29 mouse cellular contexts compared by ENCODE assay signal in the genomic region with DNA sequence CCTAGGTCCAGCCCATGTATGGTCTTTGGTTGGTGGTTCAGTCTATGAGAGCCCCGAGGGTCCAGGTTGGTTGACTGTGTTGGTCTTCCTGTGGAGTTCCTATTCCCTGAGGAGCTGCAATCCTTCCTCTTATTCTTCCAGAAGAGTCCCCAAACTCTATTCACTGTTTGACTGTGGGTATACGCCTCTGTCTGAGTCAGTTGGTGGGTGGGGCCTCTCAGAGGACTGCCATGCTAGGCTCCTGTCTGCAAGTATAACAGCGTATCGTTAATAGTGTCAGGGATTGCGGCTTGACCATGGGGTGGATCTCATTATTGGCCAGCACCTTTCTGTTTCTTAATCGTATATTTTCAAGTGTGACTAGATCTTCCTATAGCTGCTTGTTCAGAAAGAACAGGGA. TPM values are rescaled to one million over a fixed set of nuclear protein-coding genes. Genes with fewer than 3 reads are reported as not detected.
DNase-seq lines count a peak whose midpoint lies in the region; ATAC-seq and TF ChIP-seq lines count a peak whose summit lies in the region.
"Had no signal": no experiment of that assay in that cellular context is flagged by ENCODE, and none has a peak within 500 bp of the region (broad histone marks: within the 10 kb centered on the region; RNA-seq: fewer than 3 reads in every experiment).

No protein-coding gene starts in this region.

- H3K9me3 ChIP-seq in lung, postnatal 0 days (ENCODE audit: low read length) = no peaks in the 10 kb centered on the region
- H3K9me3 ChIP-seq in intestine, postnatal 0 days (ENCODE audit: control insufficient read depth) = no peaks in the 10 kb centered on the region
- H3K9me3 ChIP-seq: embryonic facial prominence, embryonic 13.5 days; forebrain, embryonic 10.5 days; forebrain, embryonic 15.5 days; hindbrain, embryonic 13.5 days; kidney, embryonic 15.5 days; liver, embryonic 15.5 days had no signal

- H3K4me2 ChIP-seq in lung, postnatal 0 days (replicated peaks; ENCODE audit: low read depth, low read length) = no peak overlapping the region
- H3K4me2 ChIP-seq in intestine, postnatal 0 days (replicated peaks; ENCODE audit: low read depth) = peak overlapping the region; percentile 40; the same call in 1 of the 2 replicates
- H3K4me2 ChIP-seq: embryonic facial prominence, embryonic 13.5 days; forebrain, embryonic 15.5 days; heart, embryonic 11.5 days; hindbrain, embryonic 13.5 days; kidney, embryonic 15.5 days; liver, embryonic 15.5 days had no signal

- TF ChIP-seq CTCF in kidney, adult 2 months (conservative IDR thresholded peaks at IDR 0.05; ENCODE audit: insufficient read depth, insufficient read length, low read depth, low read length) = no peak
- no peak for TF ChIP-seq CTCF in lung, postnatal 0 days (IDR thresholded peaks at IDR 0.05)
- no peak for TF ChIP-seq CTCF in intestine, postnatal 0 days (IDR thresholded peaks at IDR 0.05; ENCODE audit: low read depth)

- TF ChIP-seq POLR2A in kidney, adult 2 months (IDR thresholded peaks at IDR 0.05; ENCODE audit: low read depth, low read length) = no peak

- WGBS in kidney, adult 2 months = 80% methylated on average over 6 of the region's 6 CpGs
- 67% methylated on average over 6 of the region's 6 CpGs for WGBS in lung, postnatal 0 days
- 59% methylated on average over 6 of the region's 6 CpGs for WGBS in intestine, postnatal 0 days

- peak overlapping the region; percentile 83 for H3K27ac ChIP-seq in kidney, adult 2 months (ENCODE audit: insufficient read depth, low read depth, low read length)
- peak overlapping the region; percentile 38; the same call in 1 of the 2 replicates for H3K27ac ChIP-seq in lung, postnatal 0 days (ENCODE audit: low read length)
- H3K27ac ChIP-seq in intestine, postnatal 0 days (ENCODE audit: low read depth, low read length) = no peak overlapping the region
- H3K27ac ChIP-seq: embryonic facial prominence, embryonic 13.5 days; forebrain, embryonic 10.5 days; forebrain, embryonic 15.5 days; hindbrain, embryonic 13.5 days; liver, embryonic 15.5 days had no signal

- no peak overlapping the region for H3K4me3 ChIP-seq in kidney, adult 2 months (ENCODE audit: insufficient read depth, low read depth, low read length)
- H3K4me3 ChIP-seq in lung, postnatal 0 days (ENCODE audit: low read depth, low read length) = no peak overlapping the region
- no peak overlapping the region for H3K4me3 ChIP-seq in intestine, postnatal 0 days (ENCODE audit: low read depth, low read length)
- H3K4me3 ChIP-seq: embryonic facial prominence, embryonic 13.5 days; forebrain, embryonic 10.5 days; forebrain, embryonic 15.5 days; hindbrain, embryonic 13.5 days; kidney, embryonic 15.5 days; liver, embryonic 15.5 days had no signal

- H3K27me3 ChIP-seq in kidney, adult 2 months (replicated peaks; ENCODE audit: control insufficient read depth, insufficient read depth, low read length) = no peaks in the 10 kb centered on the region
- no peaks in the 10 kb centered on the region for H3K27me3 ChIP-seq in lung, postnatal 0 days (replicated peaks; ENCODE audit: insufficient read depth, low read length)
- no peaks in the 10 kb centered on the region for H3K27me3 ChIP-seq in intestine, postnatal 0 days (replicated peaks; ENCODE audit: control insufficient read depth, insufficient read depth, low read length)
- H3K27me3 ChIP-seq: forebrain, embryonic 15.5 days; Patski had no signal

- no peak overlapping the region for H3K9ac ChIP-seq in lung, postnatal 0 days (replicated peaks; ENCODE audit: low read depth)
- H3K9ac ChIP-seq in intestine, postnatal 0 days (ENCODE audit: low read depth, low read length) = no peak overlapping the region
- H3K9ac ChIP-seq: embryonic facial prominence, embryonic 13.5 days; forebrain, embryonic 15.5 days; hindbrain, embryonic 13.5 days; kidney, embryonic 15.5 days; liver, embryonic 15.5 days had no signal

- DNase-seq in kidney, adult 2 months = no peak
- DNase-seq in kidney, adult 9 months = no peak
- DNase-seq in lung, postnatal 0 days (ENCODE audit: low spot score) = no peak
- DNase-seq in lung, postnatal 14 days = no peak
- peak; percentile 8 for DNase-seq in NIH3T3 (ENCODE audit: low read depth)
- DNase-seq in retina, embryonic 14.5 days (ENCODE audit: low spot score) = no peak
- DNase-seq in yolk sac, embryonic 10.5 days (ENCODE audit: low spot score) = no peak
- DNase-seq: adrenal gland, postnatal 10 days; cerebellum, adult 9-10 months; cerebellum, postnatal 36 days; embryo, embryonic 11 days; gastrocnemius, postnatal 25 days; heart, adult 18-20 months; heart, postnatal 4 days; kidney, postnatal 4 days; left cerebral cortex, postnatal 4 days; midbrain, embryonic 14.5 days; retina, postnatal 1 day; right cerebral cortex, postnatal 14 days had no signal

- peaks cover 22% of the 10 kb centered on the region; the same call in 1 of the 2 replicates for H3K4me1 ChIP-seq in kidney, adult 2 months (ENCODE audit: control insufficient read depth, insufficient read depth, low read length)
- no peaks in the 10 kb centered on the region; the same call in 1 of the 2 replicates for H3K4me1 ChIP-seq in lung, postnatal 0 days (ENCODE audit: insufficient read depth, low read depth, low read length)
- 0 out of 2 replicates have a peak, but pooled peaks cover 3% of the 10 kb centered on the region for H3K4me1 ChIP-seq in intestine, postnatal 0 days (replicated peaks; ENCODE audit: control insufficient read depth, insufficient read depth, low read length)
- H3K4me1 ChIP-seq: embryonic facial prominence, embryonic 13.5 days; forebrain, embryonic 10.5 days; forebrain, embryonic 15.5 days; hindbrain, embryonic 13.5 days; liver, embryonic 15.5 days had no signal

- no peak for ATAC-seq in lung, postnatal 0 days
- ATAC-seq in intestine, postnatal 0 days = no peak
- ATAC-seq: forebrain, embryonic 15.5 days; Patski had no signal

- H3K36me3 ChIP-seq in kidney, adult 2 months (ENCODE audit: control insufficient read depth, insufficient read depth, low read length) = no peaks in the 10 kb centered on the region
- H3K36me3 ChIP-seq in lung, postnatal 0 days (ENCODE audit: insufficient read depth, low read length) = no peaks in the 10 kb centered on the region
- no peaks in the 10 kb centered on the region for H3K36me3 ChIP-seq in intestine, postnatal 0 days (ENCODE audit: control insufficient read depth, insufficient read depth)
- H3K36me3 ChIP-seq: embryonic facial prominence, embryonic 13.5 days; forebrain, embryonic 10.5 days; forebrain, embryonic 15.5 days; G1E; hindbrain, embryonic 13.5 days; kidney, embryonic 15.5 days; liver, embryonic 15.5 days had no signal

- TF ChIP-seq EP300 in lung, postnatal 0 days (IDR thresholded peaks at IDR 0.05) = no peak

RNA-seq across cellular contexts. Expression of a gene that starts 7.3 kb away (rescaled TPM):
- 24.2 and 28.8 TPM in 2 replicates for polyA plus RNA-seq in kidney, adult 2 months (2012; rRNA removed)
- 0.74 and 0.75 TPM in 2 replicates for polyA plus RNA-seq in lung, postnatal 0 days (2015; fragmentation: Nextera tagmentation; extraction: Ambion mirVana)
- polyA plus RNA-seq in intestine, postnatal 0 days (2015; fragmentation: Nextera tagmentation; extraction: Ambion mirVana) = 264 and 273 TPM in 2 replicates
- polyA plus RNA-seq: G1E had no signal

Comparison
In these comparisons a context has a peak if more than half of its experiments do, and no peak if none do; other contexts are left out.
1. RNA of a gene that starts 7.3 kb away (polyA plus RNA-seq): 264 to 273 TPM in intestine, postnatal 0 days and 24.2 to 28.8 TPM in kidney, adult 2 months; 0.74 to 0.75 TPM in lung, postnatal 0 days; every median in the first group is over 10 times any median in the second.